Mouse (Mus musculus): ENCODE measurements around the gene Dhrs13. TPM values are rescaled to one million over a fixed set of nuclear protein-coding genes. Genes with fewer than 3 reads are reported as not detected.

The Dhrs13 gene
- polyA plus RNA-seq, 1 experiment from 2014 or later: 12.6 TPM

- peaks cover 2% of the 10 kb centered on the region; the same call in 1 of the 2 replicates for H3K4me1 ChIP-seq (ENCODE audit: control insufficient read depth, insufficient read depth, low read length)
- no peak overlapping the region for H3K4me2 ChIP-seq (ENCODE audit: low read depth, low read length)
- H3K9ac ChIP-seq (ENCODE audit: low read length): no peak overlapping the region
- H3K9me3 ChIP-seq (replicated peaks; ENCODE audit: control insufficient read depth, low read length): no peaks in the 10 kb centered on the region
- no peak for ATAC-seq (replicated peaks; ENCODE audit: extremely low read depth, insufficient read depth, low FRiP score)
- no peaks in the 10 kb centered on the region for H3K27me3 ChIP-seq (ENCODE audit: control insufficient read depth, insufficient read depth, low read length)
- peaks cover 10% of the 10 kb centered on the region; the same call in 1 of the 2 replicates for H3K36me3 ChIP-seq (ENCODE audit: control insufficient read depth, insufficient read depth)
- WGBS: 74% methylated on average over 1 of the region's 1 CpGs
- H3K4me3 ChIP-seq (ENCODE audit: low read length): no peak overlapping the region
- H3K27ac ChIP-seq (ENCODE audit: low read length): no peak overlapping the region
These were observed 30.5 kb downstream of the Dhrs13 start for GRCm38 (mm10) chr11:78062563-78062962.

GRCm38 (mm10) chr11:78065906-78066305 is 33.8 kb downstream of the Dhrs13 start:
- no peaks in the 10 kb centered on the region for H3K36me3 ChIP-seq (ENCODE audit: control insufficient read depth, insufficient read depth)
- H3K9me3 ChIP-seq (replicated peaks; ENCODE audit: control insufficient read depth, low read length): no peaks in the 10 kb centered on the region
- H3K4me3 ChIP-seq (ENCODE audit: low read length): no peak overlapping the region
- H3K27ac ChIP-seq (ENCODE audit: low read length): no peak overlapping the region
- no peaks in the 10 kb centered on the region for H3K27me3 ChIP-seq (ENCODE audit: control insufficient read depth, insufficient read depth, low read length)
- WGBS: 32% methylated on average over 2 of the region's 2 CpGs
- ATAC-seq (replicated peaks; ENCODE audit: extremely low read depth, insufficient read depth, low FRiP score): no peak
- no peaks in the 10 kb centered on the region for H3K4me1 ChIP-seq (ENCODE audit: control insufficient read depth, insufficient read depth, low read length)
- H3K4me2 ChIP-seq (ENCODE audit: low read depth, low read length): no peak overlapping the region
- H3K9ac ChIP-seq (ENCODE audit: low read length): no peak overlapping the region

GRCm38 (mm10) chr11:78066641-78067040 is 34.6 kb downstream of the Dhrs13 start:
- no peak for ATAC-seq (replicated peaks; ENCODE audit: extremely low read depth, insufficient read depth, low FRiP score)
- 46% methylated on average over 2 of the region's 2 CpGs for WGBS
- H3K9me3 ChIP-seq (replicated peaks; ENCODE audit: control insufficient read depth, low read length): no peaks in the 10 kb centered on the region
- H3K27me3 ChIP-seq (ENCODE audit: control insufficient read depth, insufficient read depth, low read length): no peaks in the 10 kb centered on the region
- no peak overlapping the region for H3K4me2 ChIP-seq (ENCODE audit: low read depth, low read length)
- no peaks in the 10 kb centered on the region for H3K36me3 ChIP-seq (ENCODE audit: control insufficient read depth, insufficient read depth)
- no peak overlapping the region for H3K27ac ChIP-seq (ENCODE audit: low read length)
- H3K4me1 ChIP-seq (ENCODE audit: control insufficient read depth, insufficient read depth, low read length): no peaks in the 10 kb centered on the region
- no peak overlapping the region for H3K4me3 ChIP-seq (ENCODE audit: low read length)
- no peak overlapping the region for H3K9ac ChIP-seq (ENCODE audit: low read length)

- Histone ChIP-seq H3K9ac (ENCODE audit: low read length) (no peak overlapping the region), H3K27me3 (ENCODE audit: control insufficient read depth, insufficient read depth, low read length) (no peaks in the 10 kb centered on the region), H3K36me3 (ENCODE audit: control insufficient read depth, insufficient read depth) (no peaks in the 10 kb centered on the region), H3K27ac (ENCODE audit: low read length) (no peak overlapping the region), H3K4me2 (ENCODE audit: low read depth, low read length) (no peak overlapping the region), H3K4me3 (ENCODE audit: low read length) (no peak overlapping the region), H3K4me1 (ENCODE audit: control insufficient read depth, insufficient read depth, low read length) (no peaks in the 10 kb centered on the region), H3K9me3 (replicated peaks; ENCODE audit: control insufficient read depth, low read length) (no peaks in the 10 kb centered on the region)
- no peak for ATAC-seq (replicated peaks; ENCODE audit: extremely low read depth, insufficient read depth, low FRiP score)
- WGBS: 64% methylated on average over 5 of the region's 5 CpGs
These were observed 35.5 kb downstream of the Dhrs13 start for GRCm38 (mm10) chr11:78067566-78067965.

- no peaks in the 10 kb centered on the region for H3K9me3 ChIP-seq (replicated peaks; ENCODE audit: control insufficient read depth, low read length)
- H3K36me3 ChIP-seq (ENCODE audit: control insufficient read depth, insufficient read depth): peaks cover 5% of the 10 kb centered on the region
- H3K4me2 ChIP-seq (ENCODE audit: low read depth, low read length): no peak overlapping the region
- no peak overlapping the region for H3K4me3 ChIP-seq (ENCODE audit: low read length)
- no peak overlapping the region for H3K9ac ChIP-seq (ENCODE audit: low read length)
- no peaks in the 10 kb centered on the region for H3K27me3 ChIP-seq (ENCODE audit: control insufficient read depth, insufficient read depth, low read length)
- H3K4me1 ChIP-seq (ENCODE audit: control insufficient read depth, insufficient read depth, low read length): no peaks in the 10 kb centered on the region
- 76% methylated on average over 5 of the region's 5 CpGs for WGBS
- no peak overlapping the region for H3K27ac ChIP-seq (ENCODE audit: low read length)
- no peak for ATAC-seq (replicated peaks; ENCODE audit: extremely low read depth, insufficient read depth, low FRiP score)
These were observed 37.0 kb downstream of the Dhrs13 start for GRCm38 (mm10) chr11:78069130-78069529.

- Histone ChIP-seq H3K27me3 (ENCODE audit: control insufficient read depth, insufficient read depth, low read length) (no peaks in the 10 kb centered on the region), H3K36me3 (ENCODE audit: control insufficient read depth, insufficient read depth) (peaks cover 10% of the 10 kb centered on the region), H3K4me1 (ENCODE audit: control insufficient read depth, insufficient read depth, low read length) (no peaks in the 10 kb centered on the region), H3K9ac (ENCODE audit: low read length) (no peak overlapping the region), H3K4me3 (ENCODE audit: low read length) (no peak overlapping the region), H3K27ac (ENCODE audit: low read length) (no peak overlapping the region), H3K4me2 (ENCODE audit: low read depth, low read length) (no peak overlapping the region), H3K9me3 (replicated peaks; ENCODE audit: control insufficient read depth, low read length) (no peaks in the 10 kb centered on the region)
- ATAC-seq (replicated peaks; ENCODE audit: extremely low read depth, insufficient read depth, low FRiP score): no peak
- 55% methylated on average over 6 of the region's 6 CpGs for WGBS
These were observed 37.6 kb downstream of the Dhrs13 start for GRCm38 (mm10) chr11:78069646-78070045.

- Histone ChIP-seq H3K9ac (ENCODE audit: low read length) (no peak overlapping the region), H3K9me3 (replicated peaks; ENCODE audit: control insufficient read depth, low read length) (no peaks in the 10 kb centered on the region), H3K27ac (ENCODE audit: low read length) (no peak overlapping the region), H3K36me3 (ENCODE audit: control insufficient read depth, insufficient read depth) (peaks cover 28% of the 10 kb centered on the region), H3K27me3 (ENCODE audit: control insufficient read depth, insufficient read depth, low read length) (no peaks in the 10 kb centered on the region), H3K4me3 (ENCODE audit: low read length) (no peak overlapping the region), H3K4me2 (ENCODE audit: low read depth, low read length) (no peak overlapping the region), H3K4me1 (ENCODE audit: control insufficient read depth, insufficient read depth, low read length) (no peaks in the 10 kb centered on the region)
- no peak for ATAC-seq (replicated peaks; ENCODE audit: extremely low read depth, insufficient read depth, low FRiP score)
- WGBS: 81% methylated on average over 5 of the region's 5 CpGs
These were observed 39.9 kb downstream of the Dhrs13 start for GRCm38 (mm10) chr11:78071938-78072337.

GRCm38 (mm10) chr11:78072425-78073130 is 40.5 kb downstream of the Dhrs13 start:
- H3K9ac ChIP-seq (ENCODE audit: low read length): no peak overlapping the region
- H3K27me3 ChIP-seq (ENCODE audit: control insufficient read depth, insufficient read depth, low read length): no peaks in the 10 kb centered on the region
- no peak for ATAC-seq (replicated peaks; ENCODE audit: extremely low read depth, insufficient read depth, low FRiP score)
- H3K9me3 ChIP-seq (replicated peaks; ENCODE audit: control insufficient read depth, low read length): no peaks in the 10 kb centered on the region
- no peak overlapping the region for H3K4me2 ChIP-seq (ENCODE audit: low read depth, low read length)
- H3K4me1 ChIP-seq (ENCODE audit: control insufficient read depth, insufficient read depth, low read length): no peaks in the 10 kb centered on the region
- 16% methylated on average over 6 of the region's 6 CpGs for WGBS
- peaks cover 31% of the 10 kb centered on the region for H3K36me3 ChIP-seq (ENCODE audit: control insufficient read depth, insufficient read depth)
- H3K27ac ChIP-seq (ENCODE audit: low read length): no peak overlapping the region
- no peak overlapping the region for H3K4me3 ChIP-seq (ENCODE audit: low read length)

- Histone ChIP-seq H3K9me3 (replicated peaks; ENCODE audit: control insufficient read depth, low read length) (no peaks in the 10 kb centered on the region), H3K36me3 (ENCODE audit: control insufficient read depth, insufficient read depth) (peaks cover 35% of the 10 kb centered on the region), H3K9ac (ENCODE audit: low read length) (no peak overlapping the region), H3K4me2 (ENCODE audit: low read depth, low read length) (no peak overlapping the region), H3K27ac (ENCODE audit: low read length) (no peak overlapping the region), H3K4me3 (ENCODE audit: low read length) (no peak overlapping the region), H3K4me1 (ENCODE audit: control insufficient read depth, insufficient read depth, low read length) (no peaks in the 10 kb centered on the region), H3K27me3 (ENCODE audit: control insufficient read depth, insufficient read depth, low read length) (no peaks in the 10 kb centered on the region)
- no peak for ATAC-seq (replicated peaks; ENCODE audit: extremely low read depth, insufficient read depth, low FRiP score)
- WGBS: 93% methylated on average over 9 of the region's 9 CpGs
These were observed 41.6 kb downstream of the Dhrs13 start for GRCm38 (mm10) chr11:78073577-78074276.

Data from heart, embryonic 16.5 days (tissue).